Mouse (Mus musculus) liver, postnatal 0 days (tissue): ENCODE data around the gene Adam12. TPM values are rescaled to one million over a fixed set of nuclear protein-coding genes. Genes with fewer than 3 reads are reported as not detected.

Source experiments
- ATAC-seq: fragments of 200-750 bp; cut with Nextera tagmentation; 2 replicates; pipeline ENCODE4 v1.8.0; 2017; ENCODE audit warnings: mild to moderate bottlenecking, moderate library complexity
- DNase-seq: peaks from one replicate; pipeline ENCODE4 v3.0.0-alpha.2; 2016
- H3K27ac ChIP-seq: fragments of 300-500 bp; sonication (generic); 2 replicates; pipeline ENCODE4 v1.5.1; 2014; ENCODE audit warnings: antibody characterized with exemption, moderate library complexity, mild to moderate bottlenecking, low read depth
- H3K27me3 ChIP-seq: fragments of 300-500 bp; sonication (generic); 2 replicates; pipeline ENCODE4 v1.6.1; 2014; ENCODE audit warnings: low read length, control low read depth, mixed read lengths; ENCODE audit not compliant: insufficient read depth
- H3K36me3 ChIP-seq: fragments of 300-500 bp; sonication (generic); replicated peaks from 2 replicates; pipeline ENCODE4 v1.6.1; 2014; ENCODE audit warnings: mild to moderate bottlenecking, control low read depth, low read length, moderate library complexity, mixed read lengths; ENCODE audit not compliant: insufficient read depth
- H3K4me1 ChIP-seq: fragments of 300-500 bp; sonication (generic); 2 replicates; pipeline ENCODE4 v1.6.1; 2014; ENCODE audit warnings: antibody characterized with exemption, mild to moderate bottlenecking, control low read depth; ENCODE audit not compliant: insufficient read depth
- H3K4me2 ChIP-seq: fragments of 300-500 bp; sonication (generic); 2 replicates; pipeline ENCODE4 v1.6.1; 2014; ENCODE audit warnings: low read depth, mild to moderate bottlenecking, low read length, moderate library complexity, mixed read lengths
- H3K4me3 ChIP-seq: fragments of 300-500 bp; sonication (generic); 2 replicates; pipeline ENCODE4 v1.5.1; 2014; ENCODE audit warnings: low read depth, low read length
- H3K9ac ChIP-seq: fragments of 300-500 bp; sonication (generic); replicated peaks from 2 replicates; pipeline ENCODE4 v1.6.1; 2014; ENCODE audit warnings: mild to moderate bottlenecking, moderate library complexity
- H3K9me3 ChIP-seq: fragments of 300-500 bp; sonication (generic); 2 replicates; pipeline ENCODE4 v1.6.1; 2016; ENCODE audit warnings: mild to moderate bottlenecking, control low read depth, low read length, mixed read lengths
- CTCF ChIP-seq: sonication (generic); IDR thresholded peaks from 2 replicates; pipeline ENCODE4 v1.5.1; 2016; ENCODE audit warnings: antibody characterized with exemption, low read depth
- EP300 ChIP-seq: IDR thresholded peaks from 2 replicates; pipeline ENCODE4 v1.6.1; 2016; ENCODE audit warnings: antibody characterized with exemption, low read depth, mild to moderate bottlenecking
- WGBS: fragments of 180-500 bp; shearing (Covaris S2); extraction: QIAGEN DNeasy Blood & Tissue Kit; methylation state at CpG from one replicate; pipeline ENCODE4 v1.1.7; 2014; ENCODE audit not compliant: insufficient replicate concordance; 5-methylcytosine and 5-hydroxymethylcytosine counted together
- polyA plus RNA-seq: library from polyadenylated mRNA; unstranded; fragments of >200 nt; fragmentation: Nextera tagmentation; extraction: Ambion mirVana; gene quantifications from 2 replicates; pipeline ENCODE4 v1.2.1, GENCODE M21; 2015

Adam12 gene
- polyA plus RNA-seq, 1 experiment from 2014 or later = 0.93 TPM

DNA sequence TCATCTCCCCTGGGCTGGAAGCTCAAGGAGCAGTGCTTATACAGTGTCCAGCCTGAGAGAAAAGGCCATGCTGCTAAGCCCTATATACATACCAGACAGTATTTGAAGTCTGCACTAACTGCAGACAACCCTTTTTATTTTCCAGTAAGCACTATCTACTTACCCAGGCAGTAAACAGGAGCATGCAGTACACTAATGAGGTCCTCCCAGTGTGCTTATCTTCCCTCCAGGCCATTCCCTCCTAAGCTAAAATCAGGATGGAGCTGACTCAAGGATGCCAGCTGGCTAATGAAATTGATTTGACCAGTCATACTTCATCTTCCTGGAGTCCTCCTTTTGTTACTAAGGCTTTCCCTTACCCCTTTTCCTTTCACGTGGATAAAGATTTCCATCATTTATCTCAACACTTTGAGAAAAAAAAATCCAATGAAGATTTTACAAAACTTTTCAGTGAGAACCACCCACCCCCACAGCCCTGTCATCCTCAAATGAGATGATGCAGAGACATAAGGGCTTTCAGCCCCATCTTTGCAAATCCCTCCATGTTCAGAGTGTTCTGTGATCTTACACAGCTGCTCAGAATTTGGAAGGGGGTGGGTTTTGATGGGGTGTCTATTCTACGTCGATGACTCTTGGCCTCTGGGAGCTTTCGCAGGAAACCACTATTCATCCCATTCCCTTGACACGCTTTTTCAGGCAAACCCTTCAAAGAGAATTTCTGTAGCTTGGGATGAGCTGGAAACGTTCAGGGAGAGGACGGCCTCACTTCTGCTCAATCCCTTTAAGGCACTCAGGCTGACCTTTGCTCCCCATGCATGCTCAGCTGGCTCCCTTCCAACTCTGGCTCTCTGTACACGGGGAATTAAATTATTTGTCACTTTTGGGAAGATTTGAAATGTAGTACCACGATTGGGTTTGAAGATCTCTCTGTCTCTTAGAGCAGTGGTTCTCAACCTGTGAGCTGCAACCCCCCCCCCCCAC lies 277.5 kb downstream of the Adam12 start:
- DNase-seq = no peak

DNA sequence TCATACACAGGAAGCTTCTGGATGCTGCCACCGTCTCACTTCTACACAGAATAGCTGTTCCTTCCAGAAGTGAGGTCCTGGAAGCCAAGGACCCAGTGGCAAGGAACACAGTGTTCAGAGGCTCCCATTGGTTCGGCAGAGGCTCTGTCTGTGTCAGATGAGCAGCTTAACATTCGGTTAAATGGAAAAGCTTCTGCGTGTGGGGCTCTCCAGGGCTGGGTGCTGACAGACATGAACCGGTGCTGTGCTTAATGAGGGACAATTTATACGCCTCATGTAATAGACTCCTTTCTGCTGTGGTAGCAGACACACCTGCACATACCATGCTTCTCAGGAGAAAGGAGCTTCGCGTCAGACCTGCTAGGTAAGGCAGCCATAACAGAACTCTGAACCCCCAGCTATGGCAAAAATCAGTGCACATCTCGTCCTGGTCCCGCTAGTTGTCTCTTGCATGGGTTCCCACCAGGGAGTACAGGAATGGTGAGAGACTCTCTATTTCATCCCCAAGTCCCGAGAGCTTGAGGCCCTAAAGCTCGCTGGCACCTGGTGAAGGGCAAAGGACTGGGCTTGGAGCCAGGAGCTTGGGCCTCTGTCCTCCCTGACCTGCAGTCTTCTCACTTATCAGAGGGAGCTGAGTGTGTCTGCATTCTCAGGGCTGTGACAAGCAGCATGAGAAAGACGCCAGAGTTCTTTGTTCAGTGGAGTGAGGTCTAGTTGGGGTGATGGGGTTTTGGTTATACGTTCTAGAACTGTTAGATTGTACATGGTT lies 280.0 kb downstream of the Adam12 start:
- Histone ChIP-seq H3K9me3 (no peaks in the 10 kb centered on the region), H3K4me3 (no peak overlapping the region), H3K4me2 (no peak overlapping the region), H3K27me3 (no peaks in the 10 kb centered on the region; the same call in 1 of the 2 replicates), H3K9ac (no peak overlapping the region), H3K4me1 (no peaks in the 10 kb centered on the region), H3K27ac (no peak overlapping the region), H3K36me3 (no peaks in the 10 kb centered on the region)
- no peak for ATAC-seq
- 77% methylated on average over 14 of the region's 14 CpGs for WGBS
- no peak for DNase-seq
- no peak for TF ChIP-seq EP300

More for the DNA sequence above, 277.5 kb downstream of the Adam12 start:
- TF ChIP-seq CTCF (no peak), EP300 (no peak)
- 0 out of 2 replicates have a peak overlapping the region, but pooled peaks have one; percentile 22 for H3K27ac ChIP-seq
- no peaks in the 10 kb centered on the region; the same call in 1 of the 2 replicates for H3K27me3 ChIP-seq
- 67% methylated on average over 9 of the region's 9 CpGs for WGBS
- no peaks in the 10 kb centered on the region for H3K4me1 ChIP-seq
- ATAC-seq = no peak
- no peaks in the 10 kb centered on the region for H3K36me3 ChIP-seq
- H3K9me3 ChIP-seq = no peaks in the 10 kb centered on the region
- no peak overlapping the region for H3K9ac ChIP-seq
- H3K4me3 ChIP-seq = no peak overlapping the region
- H3K4me2 ChIP-seq = no peak overlapping the region

DNA sequence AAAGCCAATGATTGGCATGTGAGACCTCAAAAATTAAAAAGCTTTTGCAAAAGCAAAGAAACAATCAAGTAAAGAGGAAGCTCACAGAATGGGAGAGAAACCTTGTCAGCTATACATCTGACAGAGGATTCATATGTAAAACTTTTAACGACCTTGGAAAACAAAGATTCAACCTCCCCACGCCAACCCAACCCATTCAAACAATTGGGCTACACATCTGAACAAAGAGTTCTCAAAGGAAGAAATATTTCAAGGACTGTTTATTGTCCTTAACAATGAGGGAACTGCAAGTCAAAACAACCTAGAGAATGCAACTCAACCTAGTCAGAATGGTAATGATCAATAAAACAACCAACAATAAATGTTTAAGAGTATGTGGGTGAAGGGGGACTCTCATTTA lies 284.6 kb downstream of the Adam12 start:
- Histone ChIP-seq H3K9me3 (no peaks in the 10 kb centered on the region), H3K9ac (no peak overlapping the region), H3K4me3 (no peak overlapping the region), H3K4me2 (no peak overlapping the region), H3K36me3 (no peaks in the 10 kb centered on the region), H3K27ac (no peak overlapping the region), H3K4me1 (no peaks in the 10 kb centered on the region), H3K27me3 (no peaks in the 10 kb centered on the region; the same call in 1 of the 2 replicates)
- ATAC-seq (no peak), DNase-seq (no peak)
- TF ChIP-seq CTCF (no peak), EP300 (no peak)
- 75% methylated on average over 2 of the region's 2 CpGs for WGBS

DNA sequence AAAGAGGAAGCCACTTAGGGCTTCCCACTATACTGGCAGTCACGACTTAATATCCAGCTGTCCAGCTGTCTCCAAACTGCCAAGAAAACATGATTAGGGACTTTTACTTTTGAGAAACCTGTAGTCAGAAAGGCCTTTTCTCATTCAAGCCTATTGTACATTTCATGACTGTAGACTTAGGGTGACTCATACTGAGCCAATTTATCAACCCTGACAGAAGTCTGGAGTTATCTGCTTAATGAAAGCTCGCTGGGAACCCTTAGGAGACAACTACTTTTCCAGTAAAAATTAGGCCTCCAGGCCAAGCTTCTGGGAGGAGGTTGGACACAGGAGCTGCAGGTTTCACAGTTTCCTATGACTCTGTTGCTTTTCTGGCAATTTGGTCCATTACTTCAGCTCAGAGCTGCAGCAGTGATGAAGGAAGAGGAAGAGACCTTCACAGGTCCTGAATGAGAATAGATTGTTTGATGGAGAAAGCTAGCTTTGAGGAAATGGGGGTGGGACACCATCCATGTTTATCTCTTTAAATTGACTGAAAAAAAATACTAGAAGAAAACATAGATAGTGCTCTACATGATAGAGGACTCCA lies 285.1 kb downstream of the Adam12 start:
- Histone ChIP-seq H3K9me3 (no peaks in the 10 kb centered on the region), H3K9ac (no peak overlapping the region), H3K4me2 (no peak overlapping the region), H3K4me1 (no peaks in the 10 kb centered on the region), H3K27me3 (no peaks in the 10 kb centered on the region; the same call in 1 of the 2 replicates), H3K36me3 (no peaks in the 10 kb centered on the region), H3K4me3 (no peak overlapping the region), H3K27ac (no peak overlapping the region)
- ATAC-seq (no peak), DNase-seq (no peak)
- TF ChIP-seq CTCF = no peak
- TF ChIP-seq EP300 = no peak
- 35% methylated on average over 2 of the region's 2 CpGs for WGBS

DNA sequence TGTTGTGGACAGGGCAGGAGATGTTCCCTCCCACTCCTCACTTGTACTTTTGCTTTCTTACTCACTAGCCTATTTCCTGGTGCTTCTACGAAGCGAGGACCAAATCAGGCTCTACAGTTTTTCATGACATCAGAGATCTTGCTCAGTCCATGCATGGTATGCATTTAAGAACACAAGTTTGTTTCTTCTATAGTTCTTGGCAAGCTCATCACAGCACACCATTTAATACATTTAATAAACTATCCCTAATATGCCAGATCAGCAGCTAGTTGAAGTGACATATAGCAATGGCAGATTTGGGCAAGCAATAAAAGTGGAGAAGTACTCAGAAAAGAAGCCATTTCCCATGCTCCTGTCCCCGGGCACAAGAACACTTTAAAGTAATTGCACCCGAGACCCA lies 285.8 kb downstream of the Adam12 start:
- no peaks in the 10 kb centered on the region for H3K9me3 ChIP-seq
- 61% methylated on average over 4 of the region's 4 CpGs for WGBS
- H3K4me1 ChIP-seq = no peaks in the 10 kb centered on the region
- no peak overlapping the region for H3K9ac ChIP-seq
- no peak overlapping the region; the same call in 1 of the 2 replicates for H3K27ac ChIP-seq
- ATAC-seq (no peak), DNase-seq (no peak)
- no peak overlapping the region for H3K4me2 ChIP-seq
- TF ChIP-seq CTCF = no peak
- no peak for TF ChIP-seq EP300
- no peaks in the 10 kb centered on the region for H3K36me3 ChIP-seq
- no peaks in the 10 kb centered on the region; the same call in 1 of the 2 replicates for H3K27me3 ChIP-seq
- H3K4me3 ChIP-seq = no peak overlapping the region

DNA sequence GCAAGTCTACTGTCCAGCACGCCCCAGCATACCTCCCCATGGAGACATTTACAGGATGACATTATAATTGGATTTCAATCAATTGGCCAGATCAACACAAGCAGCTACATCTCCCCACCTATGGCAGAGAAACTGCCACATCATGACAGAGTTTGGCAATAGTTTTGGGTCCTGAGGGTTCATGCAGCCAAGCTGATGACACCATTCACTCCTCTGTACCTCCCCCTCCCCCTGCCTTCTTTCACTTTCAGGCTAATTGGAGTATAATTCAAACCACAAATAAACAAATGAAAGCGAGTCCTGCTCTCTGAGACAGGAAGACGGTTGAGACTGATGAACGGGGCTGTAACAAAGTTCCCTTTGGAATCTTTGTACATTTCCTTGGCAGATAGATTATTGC lies 291.5 kb downstream of the Adam12 start:
- no peak for DNase-seq
- TF ChIP-seq EP300 = no peak
- no peak for TF ChIP-seq CTCF
- Histone ChIP-seq H3K36me3 (no peaks in the 10 kb centered on the region), H3K9ac (no peak overlapping the region), H3K27me3 (no peaks in the 10 kb centered on the region), H3K4me3 (no peak overlapping the region), H3K9me3 (no peaks in the 10 kb centered on the region), H3K27ac (no peak overlapping the region), H3K4me2 (no peak overlapping the region), H3K4me1 (no peaks in the 10 kb centered on the region)
- 61% methylated on average over 4 of the region's 4 CpGs for WGBS
- ATAC-seq = no peak
